Mouse (Mus musculus): ENCODE results near the gene Ube2v1. TPM values are rescaled to one million over a fixed set of nuclear protein-coding genes. Genes with fewer than 3 reads are reported as not detected.

The Ube2v1 gene
- polyA plus RNA-seq, 1 experiment from 2014 or later: 195 TPM

- H3K9me3 ChIP-seq (replicated peaks; ENCODE audit: control insufficient read depth, low read length): no peaks in the 10 kb centered on the region
- no peak overlapping the region for H3K27ac ChIP-seq (ENCODE audit: low read depth, low read length)
- H3K27me3 ChIP-seq (ENCODE audit: control insufficient read depth, insufficient read depth, low read length): peaks cover 3% of the 10 kb centered on the region; the same call in 1 of the 2 replicates
- ATAC-seq (replicated peaks; ENCODE audit: insufficient number of reproducible peaks, low FRiP score, low TSS enrichment): no peak
- no peak overlapping the region for H3K4me2 ChIP-seq
- peaks cover 12% of the 10 kb centered on the region for H3K4me1 ChIP-seq (ENCODE audit: control insufficient read depth, insufficient read depth, low read length)
- H3K4me3 ChIP-seq (ENCODE audit: low read depth, low read length): no peak overlapping the region
- peaks cover 14% of the 10 kb centered on the region for H3K36me3 ChIP-seq (ENCODE audit: control insufficient read depth, insufficient read depth, low read length)
- no peak overlapping the region for H3K9ac ChIP-seq (ENCODE audit: low read depth, low read length)
- 63% methylated on average over 17 of the region's 17 CpGs for WGBS (ENCODE audit: insufficient replicate concordance)
These were observed 25.8 kb downstream of the Ube2v1 start for GRCm38 (mm10) chr2:167605817-167606744.

- peaks cover 10% of the 10 kb centered on the region for H3K4me1 ChIP-seq (ENCODE audit: control insufficient read depth, insufficient read depth, low read length)
- ATAC-seq (replicated peaks; ENCODE audit: insufficient number of reproducible peaks, low FRiP score, low TSS enrichment): peak; percentile 32; the same call in 1 of the 2 replicates
- H3K9me3 ChIP-seq (replicated peaks; ENCODE audit: control insufficient read depth, low read length): no peaks in the 10 kb centered on the region
- H3K27ac ChIP-seq (ENCODE audit: low read depth, low read length): no peak overlapping the region
- WGBS (ENCODE audit: insufficient replicate concordance): 16% methylated on average over 11 of the region's 11 CpGs
- peaks cover 12% of the 10 kb centered on the region for H3K36me3 ChIP-seq (ENCODE audit: control insufficient read depth, insufficient read depth, low read length)
- no peak overlapping the region for H3K4me3 ChIP-seq (ENCODE audit: low read depth, low read length)
- H3K9ac ChIP-seq (ENCODE audit: low read depth, low read length): no peak overlapping the region
- H3K27me3 ChIP-seq (ENCODE audit: control insufficient read depth, insufficient read depth, low read length): peaks cover 3% of the 10 kb centered on the region; the same call in 1 of the 2 replicates
- no peak overlapping the region for H3K4me2 ChIP-seq
These were observed 26.6 kb downstream of the Ube2v1 start for GRCm38 (mm10) chr2:167605178-167605794.

GRCm38 (mm10) chr2:167602978-167603377 is 28.9 kb downstream of the Ube2v1 start:
- H3K9me3 ChIP-seq (replicated peaks; ENCODE audit: control insufficient read depth, low read length): no peaks in the 10 kb centered on the region
- 37% methylated on average over 5 of the region's 5 CpGs for WGBS (ENCODE audit: insufficient replicate concordance)
- 0 out of 2 replicates have a peak overlapping the region, but pooled peaks have one; percentile 4 for H3K4me2 ChIP-seq
- H3K27ac ChIP-seq (ENCODE audit: low read depth, low read length): no peak overlapping the region
- no peak overlapping the region for H3K4me3 ChIP-seq (ENCODE audit: low read depth, low read length)
- peaks cover 13% of the 10 kb centered on the region for H3K4me1 ChIP-seq (ENCODE audit: control insufficient read depth, insufficient read depth, low read length)
- no peak for ATAC-seq (replicated peaks; ENCODE audit: insufficient number of reproducible peaks, low FRiP score, low TSS enrichment)
- H3K36me3 ChIP-seq (ENCODE audit: control insufficient read depth, insufficient read depth, low read length): no peaks in the 10 kb centered on the region
- peaks cover 3% of the 10 kb centered on the region; the same call in 1 of the 2 replicates for H3K27me3 ChIP-seq (ENCODE audit: control insufficient read depth, insufficient read depth, low read length)
- no peak overlapping the region for H3K9ac ChIP-seq (ENCODE audit: low read depth, low read length)

- WGBS (ENCODE audit: insufficient replicate concordance): 83% methylated on average over 2 of the region's 2 CpGs
- peaks cover 3% of the 10 kb centered on the region; the same call in 1 of the 2 replicates for H3K27me3 ChIP-seq (ENCODE audit: control insufficient read depth, insufficient read depth, low read length)
- H3K9ac ChIP-seq (ENCODE audit: low read depth, low read length): no peak overlapping the region
- H3K36me3 ChIP-seq (ENCODE audit: control insufficient read depth, insufficient read depth, low read length): no peaks in the 10 kb centered on the region
- H3K4me3 ChIP-seq (ENCODE audit: low read depth, low read length): no peak overlapping the region
- ATAC-seq (replicated peaks; ENCODE audit: insufficient number of reproducible peaks, low FRiP score, low TSS enrichment): no peak
- H3K4me2 ChIP-seq: no peak overlapping the region
- no peak overlapping the region for H3K27ac ChIP-seq (ENCODE audit: low read depth, low read length)
- peaks cover 17% of the 10 kb centered on the region for H3K4me1 ChIP-seq (ENCODE audit: control insufficient read depth, insufficient read depth, low read length)
- no peaks in the 10 kb centered on the region for H3K9me3 ChIP-seq (replicated peaks; ENCODE audit: control insufficient read depth, low read length)
These were observed 29.5 kb downstream of the Ube2v1 start for GRCm38 (mm10) chr2:167602364-167602763.

- Histone ChIP-seq H3K9ac (ENCODE audit: low read depth, low read length) (no peak overlapping the region), H3K4me1 (ENCODE audit: control insufficient read depth, insufficient read depth, low read length) (peaks cover 28% of the 10 kb centered on the region), H3K27ac (ENCODE audit: low read depth, low read length) (no peak overlapping the region), H3K9me3 (replicated peaks; ENCODE audit: control insufficient read depth, low read length) (no peaks in the 10 kb centered on the region), H3K36me3 (ENCODE audit: control insufficient read depth, insufficient read depth, low read length) (no peaks in the 10 kb centered on the region), H3K4me2 (no peak overlapping the region), H3K27me3 (ENCODE audit: control insufficient read depth, insufficient read depth, low read length) (peaks cover 3% of the 10 kb centered on the region; the same call in 1 of the 2 replicates), H3K4me3 (ENCODE audit: low read depth, low read length) (no peak overlapping the region)
- ATAC-seq (replicated peaks; ENCODE audit: insufficient number of reproducible peaks, low FRiP score, low TSS enrichment): no peak
- 63% methylated on average over 8 of the region's 8 CpGs for WGBS (ENCODE audit: insufficient replicate concordance)
These were observed 31.4 kb downstream of the Ube2v1 start for GRCm38 (mm10) chr2:167600481-167600995.

- no peak overlapping the region for H3K9ac ChIP-seq (ENCODE audit: low read depth, low read length)
- no peaks in the 10 kb centered on the region for H3K36me3 ChIP-seq (ENCODE audit: control insufficient read depth, insufficient read depth, low read length)
- no peak overlapping the region for H3K4me2 ChIP-seq
- H3K4me1 ChIP-seq (ENCODE audit: control insufficient read depth, insufficient read depth, low read length): peaks cover 29% of the 10 kb centered on the region
- peaks cover 3% of the 10 kb centered on the region; the same call in 1 of the 2 replicates for H3K27me3 ChIP-seq (ENCODE audit: control insufficient read depth, insufficient read depth, low read length)
- 66% methylated on average over 6 of the region's 6 CpGs for WGBS (ENCODE audit: insufficient replicate concordance)
- no peak overlapping the region for H3K27ac ChIP-seq (ENCODE audit: low read depth, low read length)
- no peak overlapping the region for H3K4me3 ChIP-seq (ENCODE audit: low read depth, low read length)
- no peaks in the 10 kb centered on the region for H3K9me3 ChIP-seq (replicated peaks; ENCODE audit: control insufficient read depth, low read length)
- no peak for ATAC-seq (replicated peaks; ENCODE audit: insufficient number of reproducible peaks, low FRiP score, low TSS enrichment)
These were observed 32.0 kb downstream of the Ube2v1 start for GRCm38 (mm10) chr2:167599917-167600316.

GRCm38 (mm10) chr2:167599195-167599594 is 32.7 kb downstream of the Ube2v1 start:
- no peak overlapping the region for H3K4me3 ChIP-seq (ENCODE audit: low read depth, low read length)

GRCm38 (mm10) chr2:167597492-167598186 is 34.3 kb downstream of the Ube2v1 start:
- ATAC-seq (replicated peaks; ENCODE audit: insufficient number of reproducible peaks, low FRiP score, low TSS enrichment): peak; percentile 52
- Histone ChIP-seq H3K4me2 (peak overlapping the region; percentile 63), H3K27me3 (ENCODE audit: control insufficient read depth, insufficient read depth, low read length) (no peaks in the 10 kb centered on the region), H3K36me3 (ENCODE audit: control insufficient read depth, insufficient read depth, low read length) (no peaks in the 10 kb centered on the region), H3K4me3 (ENCODE audit: low read depth, low read length) (peak overlapping the region; percentile 30), H3K4me1 (ENCODE audit: control insufficient read depth, insufficient read depth, low read length) (peaks cover 44% of the 10 kb centered on the region), H3K27ac (ENCODE audit: low read depth, low read length) (peak overlapping the region; percentile 66), H3K9ac (ENCODE audit: low read depth, low read length) (peak overlapping the region; percentile 64; the same call in 1 of the 2 replicates), H3K9me3 (replicated peaks; ENCODE audit: control insufficient read depth, low read length) (no peaks in the 10 kb centered on the region)
- 22% methylated on average over 36 of the region's 40 CpGs for WGBS (ENCODE audit: insufficient replicate concordance)

More at GRCm38 (mm10) chr2:167599195-167599594, 32.7 kb downstream of the Ube2v1 start:
- no peak for ATAC-seq (replicated peaks; ENCODE audit: insufficient number of reproducible peaks, low FRiP score, low TSS enrichment)
- WGBS (ENCODE audit: insufficient replicate concordance): 87% methylated on average over 5 of the region's 5 CpGs
- peaks cover 35% of the 10 kb centered on the region for H3K4me1 ChIP-seq (ENCODE audit: control insufficient read depth, insufficient read depth, low read length)
- no peaks in the 10 kb centered on the region for H3K27me3 ChIP-seq (ENCODE audit: control insufficient read depth, insufficient read depth, low read length)
- H3K9ac ChIP-seq (ENCODE audit: low read depth, low read length): no peak overlapping the region
- H3K4me2 ChIP-seq: no peak overlapping the region
- H3K36me3 ChIP-seq (ENCODE audit: control insufficient read depth, insufficient read depth, low read length): no peaks in the 10 kb centered on the region
- no peak overlapping the region for H3K27ac ChIP-seq (ENCODE audit: low read depth, low read length)
- no peaks in the 10 kb centered on the region for H3K9me3 ChIP-seq (replicated peaks; ENCODE audit: control insufficient read depth, low read length)

Data from heart, embryonic 11.5 days (tissue).